Mouse (Mus musculus): Measurements from ENCODE around the gene Atp6ap1. TPM values are rescaled to one million over a fixed set of nuclear protein-coding genes. Genes with fewer than 3 reads are reported as not detected.

Gene Atp6ap1
- polyA plus RNA-seq, 1 experiment from 2014 or later, result 62.6 TPM

DNA sequence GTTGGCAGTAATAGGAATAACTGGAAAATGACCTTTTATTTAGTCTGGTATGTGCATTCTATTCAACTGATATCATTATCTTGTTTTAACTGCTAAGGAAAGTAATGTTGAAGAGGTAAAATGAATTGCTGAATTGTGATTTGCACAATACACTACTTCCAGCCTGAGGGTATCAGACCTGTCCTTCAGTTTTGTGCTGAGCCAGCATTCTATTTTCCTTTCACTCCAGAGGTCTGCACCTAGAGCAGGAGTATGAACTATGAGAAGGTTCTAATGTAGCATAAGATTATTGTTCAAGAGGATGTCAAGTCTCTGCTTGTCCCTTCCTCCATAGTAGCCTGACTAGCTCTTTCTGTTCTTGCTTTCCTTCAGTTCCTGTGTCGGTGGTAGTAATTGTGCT is 1.5 kb downstream of the Atp6ap1 start:
- no peaks in the 10 kb centered on the region for H3K27me3 ChIP-seq (ENCODE audit: insufficient read depth, low read length)
- ATAC-seq, result no peak
- TF ChIP-seq CTCF (IDR thresholded peaks at IDR 0.05; ENCODE audit: low read depth), result no peak
- no peak for TF ChIP-seq EP300 (IDR thresholded peaks at IDR 0.05; ENCODE audit: low read depth)
- H3K4me3 ChIP-seq (ENCODE audit: low read depth, low read length), result no peak overlapping the region
- peaks cover 17% of the 10 kb centered on the region for H3K36me3 ChIP-seq (replicated peaks; ENCODE audit: insufficient read depth, low read length)
- WGBS (ENCODE audit: insufficient replicate concordance), result 55% methylated on average over 1 of the region's 1 CpGs
- H3K4me2 ChIP-seq (ENCODE audit: low read depth, low read length), result peak overlapping the region; percentile 42
- no peak overlapping the region for H3K9ac ChIP-seq (replicated peaks)
- H3K9me3 ChIP-seq (ENCODE audit: low read length), result no peaks in the 10 kb centered on the region
- H3K4me1 ChIP-seq (ENCODE audit: insufficient read depth), result peaks cover 9% of the 10 kb centered on the region
- DNase-seq, result no peak
- no peak overlapping the region for H3K27ac ChIP-seq (ENCODE audit: low read depth)

DNA sequence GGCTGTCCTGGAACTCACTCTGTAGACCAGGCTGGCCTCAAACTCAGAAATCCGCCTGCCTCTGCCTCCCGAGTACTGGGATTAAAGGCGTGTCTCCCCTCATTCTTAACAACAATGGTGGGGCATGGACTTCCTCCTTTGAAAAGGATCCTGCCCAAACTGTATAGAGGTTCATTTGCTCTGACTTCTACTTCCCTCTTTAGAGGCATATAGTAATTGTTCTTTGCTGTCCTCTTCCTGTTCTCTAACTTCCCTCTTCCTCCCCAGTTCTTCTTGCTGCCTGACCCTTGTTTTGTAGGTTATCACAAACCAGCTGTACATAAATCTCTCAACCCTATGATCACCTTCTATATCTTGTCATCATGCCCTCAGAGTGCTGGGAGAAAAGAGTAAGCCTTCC is 2.8 kb downstream of the Atp6ap1 start:
- ATAC-seq (no peak), DNase-seq (no peak)
- Histone ChIP-seq H3K4me1 (ENCODE audit: insufficient read depth) (peaks cover 9% of the 10 kb centered on the region), H3K9me3 (ENCODE audit: low read length) (no peaks in the 10 kb centered on the region), H3K9ac (replicated peaks) (no peak overlapping the region), H3K27me3 (ENCODE audit: insufficient read depth, low read length) (no peaks in the 10 kb centered on the region), H3K4me3 (ENCODE audit: low read depth, low read length) (no peak overlapping the region), H3K4me2 (ENCODE audit: low read depth, low read length) (no peak overlapping the region), H3K27ac (ENCODE audit: low read depth) (peak overlapping the region; percentile 44), H3K36me3 (replicated peaks; ENCODE audit: insufficient read depth, low read length) (peaks cover 26% of the 10 kb centered on the region)
- TF ChIP-seq EP300 (IDR thresholded peaks at IDR 0.05; ENCODE audit: low read depth) (no peak), CTCF (IDR thresholded peaks at IDR 0.05; ENCODE audit: low read depth) (no peak)
- WGBS (ENCODE audit: insufficient replicate concordance), result 57% methylated on average over 3 of the region's 3 CpGs

DNA sequence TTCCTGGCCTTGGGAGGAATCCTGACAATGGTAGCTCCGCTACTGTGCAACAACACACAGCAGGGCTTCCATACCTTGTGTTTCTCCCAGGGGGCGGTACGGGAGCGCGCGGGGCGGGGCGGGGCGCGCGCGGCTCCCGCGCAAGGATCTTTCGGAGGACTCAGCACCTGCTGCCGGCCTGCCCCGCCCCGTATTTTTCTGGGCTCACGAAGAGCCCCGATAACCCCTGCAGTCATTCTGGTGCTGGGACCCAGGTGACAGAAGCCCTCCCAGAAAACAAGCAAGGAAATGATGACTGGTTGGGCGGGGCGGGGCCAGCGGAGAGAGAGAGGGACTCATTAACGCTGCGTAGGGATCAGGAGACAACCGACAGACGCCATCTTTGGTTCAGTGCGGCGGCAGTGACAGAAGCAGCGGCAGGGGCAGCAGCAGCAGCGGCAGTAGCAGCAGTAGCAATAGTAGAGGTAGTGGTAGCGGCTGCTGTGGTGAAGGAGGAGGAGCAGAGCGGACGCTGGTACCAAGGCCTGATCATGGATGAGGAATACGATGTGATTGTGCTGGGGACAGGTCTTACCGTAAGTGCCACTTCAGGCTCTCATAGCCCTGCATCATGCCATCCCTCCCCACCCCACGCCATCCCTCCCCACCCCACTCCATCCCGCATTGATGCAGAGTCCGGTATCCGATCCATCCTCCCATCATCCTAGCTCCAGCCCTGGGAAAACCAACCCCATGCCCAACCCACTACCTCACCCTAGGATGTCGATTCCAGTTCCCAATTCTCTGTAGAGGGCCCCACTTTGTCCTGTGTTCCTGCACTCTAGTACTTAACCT is 8.2 kb downstream of the Atp6ap1 start, which contains the start of gene Gdi1:
Gene Gdi1 (plus strand): TSS at position 132 of the 834 bp plus-strand sequence.
- peaks cover 38% of the 10 kb centered on the region for H3K36me3 ChIP-seq (replicated peaks; ENCODE audit: insufficient read depth, low read length)
- no peaks in the 10 kb centered on the region for H3K27me3 ChIP-seq (ENCODE audit: insufficient read depth, low read length)
- 10% methylated on average over 38 of the region's 41 CpGs for WGBS (ENCODE audit: insufficient replicate concordance)
- H3K27ac ChIP-seq (ENCODE audit: low read depth), result peak within 1 kb of the TSS; percentile 93
- H3K9me3 ChIP-seq (ENCODE audit: low read length), result no peaks in the 10 kb centered on the region
- H3K4me2 ChIP-seq (ENCODE audit: low read depth, low read length), result peak within 1 kb of the TSS; percentile 73
- peak within 1 kb of the TSS; percentile 70 for H3K4me3 ChIP-seq (ENCODE audit: low read depth, low read length)
- peak within 1 kb of the TSS; percentile 71 for H3K9ac ChIP-seq (replicated peaks)
- no peak; the same call in 1 of the 2 replicates for TF ChIP-seq EP300 (IDR thresholded peaks at IDR 0.05; ENCODE audit: low read depth)
- TF ChIP-seq CTCF (IDR thresholded peaks at IDR 0.05; ENCODE audit: low read depth), result peak; percentile 51
- peaks cover 3% of the 10 kb centered on the region; the same call in 1 of the 2 replicates for H3K4me1 ChIP-seq (ENCODE audit: insufficient read depth)
- ATAC-seq (peak; percentile 94), DNase-seq (peak; percentile 84)

DNA sequence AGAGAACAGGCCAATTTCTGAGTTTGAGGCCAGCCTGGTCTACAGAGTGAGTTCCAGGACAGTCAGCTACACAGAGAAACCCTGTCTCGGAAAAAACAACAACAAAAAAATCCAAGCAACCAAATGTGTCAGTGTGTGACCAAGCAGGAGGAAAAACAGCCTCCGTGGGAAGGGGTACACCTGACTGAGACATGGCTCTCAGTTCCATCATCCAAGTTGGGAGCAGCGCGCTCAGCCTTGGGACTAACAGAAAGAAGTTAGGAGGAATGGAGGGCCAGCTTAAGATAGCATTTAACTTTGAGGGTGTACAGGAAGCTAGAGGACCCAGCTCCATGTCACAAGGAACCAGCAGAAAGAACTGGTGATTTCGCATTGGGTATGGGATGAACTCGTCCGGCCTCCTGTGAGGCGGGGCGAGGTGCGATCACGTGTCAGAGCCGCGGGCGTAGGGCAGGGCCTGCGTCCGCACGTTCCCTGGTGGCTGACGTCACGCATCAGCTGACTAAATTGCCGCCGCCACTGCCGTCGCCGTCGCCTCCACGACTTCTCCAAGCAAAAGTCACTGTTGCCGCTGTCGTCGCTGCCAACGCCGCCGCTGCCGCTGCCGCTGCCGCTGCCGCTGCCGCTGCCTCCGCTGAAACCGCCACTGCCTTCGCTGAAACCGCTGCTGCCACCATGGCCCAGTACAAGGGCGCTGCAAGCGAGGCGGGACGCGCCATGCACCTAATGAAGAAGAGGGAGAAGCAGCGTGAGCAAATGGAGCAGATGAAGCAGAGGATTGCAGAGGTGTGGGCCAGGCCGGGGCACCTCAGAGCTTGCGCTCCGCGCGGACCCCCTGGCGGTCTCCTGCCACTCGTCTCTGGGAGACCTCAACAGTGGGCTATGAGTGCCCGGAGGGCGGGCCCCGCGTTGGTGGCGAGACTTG is 15.9 kb downstream of the Atp6ap1 start, which contains the start of gene Fam50a:
Gene Fam50a (plus strand): TSS at position 494 of the 925 bp plus-strand sequence.
- no peaks in the 10 kb centered on the region for H3K27me3 ChIP-seq (ENCODE audit: insufficient read depth, low read length)
- H3K36me3 ChIP-seq (replicated peaks; ENCODE audit: insufficient read depth, low read length), result peaks cover 17% of the 10 kb centered on the region
- ATAC-seq, result peak; percentile 98
- H3K9me3 ChIP-seq (ENCODE audit: low read length), result no peaks in the 10 kb centered on the region
- 0 out of 2 replicates have a peak, but pooled peaks have one; percentile 9 for TF ChIP-seq CTCF (IDR thresholded peaks at IDR 0.05; ENCODE audit: low read depth)
- TF ChIP-seq EP300 (IDR thresholded peaks at IDR 0.05; ENCODE audit: low read depth), result no peak
- H3K27ac ChIP-seq (ENCODE audit: low read depth), result peak within 1 kb of the TSS; percentile 79
- peak within 1 kb of the TSS; percentile 67 for H3K9ac ChIP-seq (replicated peaks)
- peak within 1 kb of the TSS; percentile 74 for H3K4me2 ChIP-seq (ENCODE audit: low read depth, low read length)
- DNase-seq, result peak; percentile 90
- peak within 1 kb of the TSS; percentile 58 for H3K4me3 ChIP-seq (ENCODE audit: low read depth, low read length)
- WGBS (ENCODE audit: insufficient replicate concordance), result 13% methylated on average over 59 of the region's 59 CpGs
- no peaks in the 10 kb centered on the region for H3K4me1 ChIP-seq (ENCODE audit: insufficient read depth)

DNA sequence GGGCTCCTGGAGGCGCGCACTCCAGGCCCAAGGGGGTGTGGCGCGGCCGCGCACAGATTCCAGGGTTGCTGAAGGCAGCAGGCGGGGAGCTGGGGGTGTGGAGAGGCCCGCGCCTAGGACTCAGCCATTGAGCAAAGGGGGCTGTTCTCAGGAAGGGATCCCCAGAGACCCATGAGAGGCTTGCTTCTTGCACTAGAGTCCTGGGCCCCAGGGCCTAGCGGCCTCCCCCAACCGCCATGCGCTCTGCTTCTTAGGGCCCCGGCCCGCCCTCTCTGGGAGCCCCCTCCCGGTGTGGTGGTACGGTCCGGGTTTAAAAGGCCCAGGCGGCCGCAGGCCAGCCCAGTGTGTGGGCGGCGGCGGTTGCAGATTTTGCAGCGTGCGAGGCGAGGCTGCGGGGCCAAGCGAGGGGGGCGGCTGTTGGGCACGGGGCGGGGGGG is 31.8 kb downstream of the Atp6ap1 start, which contains the start of gene Plxna3:
Gene Plxna3 (plus strand): TSS at position 342 of the 437 bp plus-strand sequence.
- peak; percentile 68 for DNase-seq
- H3K27ac ChIP-seq (ENCODE audit: low read depth), result no peak within 1 kb of the TSS
- no peak for TF ChIP-seq EP300 (IDR thresholded peaks at IDR 0.05; ENCODE audit: low read depth)
- TF ChIP-seq CTCF (IDR thresholded peaks at IDR 0.05; ENCODE audit: low read depth), result no peak
- H3K4me1 ChIP-seq (ENCODE audit: insufficient read depth), result peaks cover 2% of the 10 kb centered on the region; the same call in 1 of the 2 replicates
- 0 out of 2 replicates have a peak, but pooled peaks cover 2% of the 10 kb centered on the region for H3K27me3 ChIP-seq (ENCODE audit: insufficient read depth, low read length)
- peak within 1 kb of the TSS; percentile 58 for H3K9ac ChIP-seq (replicated peaks)
- peak within 1 kb of the TSS; percentile 44 for H3K4me3 ChIP-seq (ENCODE audit: low read depth, low read length)
- WGBS (ENCODE audit: insufficient replicate concordance), result 20% methylated on average over 24 of the region's 30 CpGs
- ATAC-seq, result peak; percentile 92
- peak within 1 kb of the TSS; percentile 76 for H3K4me2 ChIP-seq (ENCODE audit: low read depth, low read length)
- no peaks in the 10 kb centered on the region for H3K36me3 ChIP-seq (replicated peaks; ENCODE audit: insufficient read depth, low read length)
- H3K9me3 ChIP-seq (ENCODE audit: low read length), result no peaks in the 10 kb centered on the region
